Mouse (Mus musculus) stomach, postnatal 0 days (tissue): ENCODE results near the gene Armt1.

Experiments
- CTCF ChIP-seq: IDR thresholded peaks from 2 replicates; pipeline ENCODE4 v1.5.1; 2016; ENCODE audit warnings: antibody characterized with exemption, low read depth, mild to moderate bottlenecking, moderate library complexity
- EP300 ChIP-seq: optimal IDR thresholded peaks from 2 replicates; pipeline ENCODE3; 2016; ENCODE audit warnings: antibody characterized with exemption

DNA sequence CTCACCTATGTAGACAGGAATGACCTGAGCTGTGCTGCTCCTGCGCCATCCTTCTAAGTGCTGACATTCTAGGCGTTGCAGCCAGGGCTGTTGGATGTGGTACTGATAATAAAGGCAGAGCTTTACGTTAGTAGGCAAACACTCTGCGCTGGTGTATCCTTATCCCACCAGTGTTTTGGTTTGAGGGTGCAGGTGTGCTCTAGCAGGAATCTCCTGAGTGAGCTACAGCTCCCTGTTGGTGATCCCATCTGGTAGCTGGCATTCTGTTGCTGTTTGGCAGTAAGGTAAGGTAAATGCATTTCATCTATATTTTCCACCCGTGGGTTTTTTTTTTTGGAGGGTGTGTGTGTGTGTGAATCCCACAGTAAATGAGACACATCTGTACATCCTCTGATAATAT lies 34.2 kb upstream of the Armt1 start:
- TF ChIP-seq CTCF (no peak), EP300 (no peak)
